Mouse (Mus musculus) cerebellum, adult 2 months (tissue): ENCODE measurements around the gene Megf11.

Experiments used
- CTCF ChIP-seq: fragments of 200-500 bp; IDR thresholded peaks from 2 replicates; pipeline ENCODE4 v1.5.1; 2011; ENCODE audit warnings: low read depth, mild to moderate bottlenecking, control low read depth, low read length, moderate library complexity, borderline replicate concordance; ENCODE audit not compliant: insufficient read depth
- POLR2A ChIP-seq: fragments of 200-500 bp; IDR thresholded peaks from 2 replicates; pipeline ENCODE4 v1.6.1; 2011; ENCODE audit warnings: low read length, control low read depth, borderline replicate concordance; ENCODE audit not compliant: insufficient read depth

DNA sequence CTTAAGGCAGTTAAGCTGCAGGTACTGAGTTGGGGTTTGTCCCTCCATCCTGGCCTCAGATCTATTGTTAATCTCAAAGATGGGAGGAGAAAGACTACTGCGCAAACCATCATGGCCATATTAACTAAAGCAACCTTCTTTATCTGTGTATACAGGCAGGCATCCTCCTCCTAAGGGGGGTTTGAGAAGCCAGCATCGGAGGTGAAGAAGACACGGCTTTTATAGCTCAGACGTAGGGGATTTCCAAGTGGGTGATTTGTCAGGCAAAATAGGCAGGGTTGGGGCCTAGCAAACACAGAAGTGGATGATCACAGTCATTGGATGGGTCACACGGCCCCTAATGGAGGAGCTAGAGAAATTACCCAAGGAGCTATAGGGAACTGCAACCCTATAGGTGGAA, 271.2 kb downstream of the Megf11 start:
- TF ChIP-seq CTCF, result no peak
- TF ChIP-seq POLR2A, result no peak
